Mouse (Mus musculus) CD4-positive naive resting alpha-beta T cell, adult 76 days (primary cell): ENCODE results near the gene Ero1lb. TPM values are rescaled to one million over a fixed set of nuclear protein-coding genes. Genes with fewer than 3 reads are reported as not detected.

Experiments used
- total RNA-seq: library from RNA; stranded (reverse); gene quantifications from one replicate; pipeline ENCODE4 v1.2.4, GENCODE M21; 2023

Gene Ero1lb
- 23.4 TPM for total RNA-seq

DNA sequence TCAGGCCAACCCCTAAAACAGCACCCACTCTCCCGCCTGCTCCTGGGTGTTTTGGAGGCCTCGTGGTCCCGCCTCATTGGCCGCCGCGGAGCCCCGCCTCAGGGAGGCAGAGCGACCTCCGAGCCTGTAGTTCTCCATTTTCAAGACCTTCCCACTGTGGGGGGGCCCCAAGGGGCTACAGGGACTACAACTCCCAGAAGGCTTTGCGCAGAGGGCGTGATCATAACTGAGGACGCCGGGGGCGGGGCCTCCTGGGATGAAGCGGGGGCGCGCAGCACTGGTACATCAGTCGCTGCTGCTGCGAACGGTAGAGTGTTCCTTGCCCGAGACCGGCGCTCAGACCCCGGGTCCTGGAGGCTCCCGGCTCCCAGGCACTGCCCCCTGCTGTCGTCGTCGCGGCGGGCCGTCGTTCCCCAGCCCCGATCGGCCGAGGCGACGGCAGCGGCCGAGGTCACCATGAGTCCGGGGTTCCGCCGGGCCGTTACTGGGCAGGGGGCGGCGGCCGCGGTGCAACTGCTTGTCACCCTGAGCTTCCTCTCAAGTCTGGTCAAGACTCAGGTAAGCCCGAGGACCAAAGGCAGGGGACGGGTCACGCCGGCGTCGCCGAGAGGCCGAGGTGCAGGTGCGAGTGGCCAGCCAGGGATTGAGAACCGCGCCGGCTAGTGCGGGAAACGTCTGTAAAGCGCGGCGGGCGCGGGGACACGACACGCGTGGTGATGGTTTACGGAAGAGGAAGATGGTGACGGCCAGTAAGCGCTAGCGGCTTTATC is at the start of gene Ero1lb:
TSS of gene Ero1lb (plus strand) at position 254 of the 770 bp plus-strand sequence.

DNA sequence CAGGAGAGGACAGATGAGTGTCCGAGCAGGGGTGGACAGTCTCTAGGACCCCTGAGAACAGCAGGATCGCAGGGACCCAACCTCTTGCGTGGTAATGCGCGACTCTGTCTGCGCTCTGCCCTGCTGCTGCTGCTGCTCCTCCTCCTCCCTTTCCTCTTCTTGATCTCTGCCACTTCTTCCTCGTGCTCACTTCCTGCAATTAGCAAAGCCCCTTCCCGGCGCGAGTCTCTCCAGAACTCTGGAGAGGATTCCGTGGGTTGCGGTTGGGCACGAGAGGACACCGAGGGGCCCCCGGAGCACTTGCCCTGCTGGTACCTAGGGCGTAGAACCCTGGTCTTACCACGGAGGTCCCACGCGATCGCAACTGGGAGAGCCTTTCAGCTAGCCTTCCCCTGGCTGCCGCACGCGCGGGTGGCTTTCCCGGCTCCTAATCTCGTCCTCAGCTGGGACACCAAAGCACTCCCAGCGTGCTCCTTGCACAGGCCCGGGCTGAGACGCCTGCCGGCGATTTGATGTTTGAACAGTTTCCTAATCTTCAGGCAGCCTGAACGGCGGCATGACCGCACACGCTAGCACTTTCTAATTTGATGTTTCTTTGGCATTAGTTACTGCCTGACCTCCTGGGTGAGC is 45.6 kb upstream of the Ero1lb start, which contains the start of gene Edaradd:
TSS of gene Edaradd (minus strand) at position 484 of the 630 bp plus-strand sequence.

Other genes starting within 250 kb of the Ero1lb start
- gene Actn2, start 225.1 kb upstream of the Ero1lb start, total RNA-seq, result 6.4 TPM
- 87.7 TPM for gene Heatr1, start 170.8 kb upstream of the Ero1lb start, total RNA-seq
- gene Lgals8, start 100.9 kb upstream of the Ero1lb start, total RNA-seq, result 88.8 TPM
- gene Edaradd, start 45.4 kb upstream of the Ero1lb start, total RNA-seq, result 1.6 TPM
- not detected for gene Prl2c3, start 234.2 kb downstream of the Ero1lb start, total RNA-seq